Mouse (Mus musculus) left cerebral cortex, postnatal 4 days (tissue): ENCODE measurements around the gene Cd276. TPM values are rescaled to one million over a fixed set of nuclear protein-coding genes. Genes with fewer than 3 reads are reported as not detected.

Source experiments
- DNase-seq: peaks from one replicate; pipeline ENCODE4 v3.0.0-alpha.2; 2022
- intact Hi-C: fragments of 180-260 bp; cut with DNase I; formaldehyde crosslinking; loops from one replicate; pipeline ENCODE4 v1.15.1; 2025
- total RNA-seq, 2 experiments: library from RNA; stranded (reverse); gene quantifications; 2 replicates each; pipeline ENCODE4 v1.2.3; 2021

Cd276 gene
- total RNA-seq, 2 experiments from 2014 or later: 30.4 to 36.3 TPM

DNA sequence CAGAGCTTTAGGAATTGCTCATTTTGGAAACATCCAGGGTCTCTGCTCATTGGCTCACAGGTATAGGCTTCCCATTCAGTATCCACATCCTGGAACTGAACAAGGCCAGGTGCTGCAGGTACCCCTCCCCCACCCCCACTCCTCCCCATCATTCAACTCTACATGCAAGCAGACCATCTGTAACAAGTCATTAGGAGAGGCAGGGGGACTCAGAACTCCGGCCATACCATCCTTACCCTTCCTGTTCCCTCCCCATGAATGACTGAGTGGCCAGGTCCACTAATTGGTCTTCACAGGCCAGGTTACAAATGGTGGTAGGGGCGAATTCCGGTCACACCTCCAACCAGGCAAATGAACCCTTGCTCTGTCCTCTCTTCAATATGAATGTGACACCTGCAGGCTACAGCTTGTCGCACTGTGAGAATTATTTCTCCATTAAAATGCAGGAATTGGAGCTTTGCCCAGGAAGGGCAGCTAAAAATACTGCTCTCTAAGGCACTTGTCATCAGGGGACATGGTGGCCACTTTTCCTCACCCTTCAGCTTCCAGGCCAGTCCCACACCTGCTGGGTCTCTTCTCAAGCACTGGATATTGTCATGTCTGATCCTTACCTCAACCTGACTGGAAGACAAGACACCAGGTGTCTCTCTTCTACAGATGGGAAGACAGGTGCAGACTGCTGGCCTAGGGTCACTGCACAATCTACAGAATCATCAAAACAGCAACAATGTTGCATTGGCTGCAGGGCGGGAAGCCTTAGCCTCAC, 34.2 kb downstream of the Cd276 start:
- DNase-seq: no peak
- intact Hi-C loops: no loop called here

GRCm38 (mm10) chr9:58519953-58520352, 35.3 kb downstream of the Cd276 start:
- DNase-seq: no peak
- intact Hi-C loops: no loop called here

GRCm38 (mm10) chr9:58517866-58518750, 37.1 kb downstream of the Cd276 start:
- intact Hi-C loops: no loop called here

DNA sequence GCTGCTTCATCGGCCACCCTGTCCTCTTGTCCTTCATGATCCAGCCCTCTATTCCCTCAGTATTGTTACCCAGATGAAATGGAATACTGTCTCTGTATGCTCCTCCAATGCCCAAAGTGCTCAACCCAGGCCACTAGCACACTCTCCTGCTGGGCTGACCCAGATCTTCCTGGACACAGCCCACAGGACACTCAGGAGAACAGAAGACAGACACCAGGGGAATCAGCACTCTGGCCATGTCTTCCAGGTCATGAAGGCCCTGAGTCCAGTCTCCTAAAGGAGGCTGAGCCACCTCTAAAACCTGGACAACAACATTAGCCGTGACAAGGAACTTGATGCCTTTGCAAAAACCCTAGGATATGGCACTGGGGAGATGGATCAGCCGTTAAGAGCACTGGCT, 38.8 kb downstream of the Cd276 start:
- intact Hi-C loops: no loop called here
- no peak for DNase-seq

More at GRCm38 (mm10) chr9:58517866-58518750, 37.1 kb downstream of the Cd276 start:
- no peak for DNase-seq

DNA sequence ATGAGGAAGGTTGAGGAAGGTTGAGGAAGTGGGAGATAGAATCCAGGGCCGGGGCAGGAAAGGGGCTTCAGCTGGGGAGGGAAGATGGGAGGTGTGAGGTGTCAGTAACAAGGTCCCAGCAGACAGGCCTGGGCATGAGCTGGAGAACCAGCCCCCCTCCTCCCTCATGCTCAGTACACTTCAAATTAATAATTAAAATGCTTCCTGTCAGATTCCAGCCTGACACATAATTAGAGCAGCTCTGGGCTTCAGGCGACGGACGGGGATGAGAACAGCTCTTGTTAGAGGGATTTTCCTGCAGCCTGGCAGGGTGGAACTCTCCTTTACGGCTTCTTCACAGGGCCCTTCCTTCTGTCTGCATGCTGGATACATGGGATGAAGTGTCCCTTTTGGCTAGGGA, 41.5 kb downstream of the Cd276 start:
- no peak for DNase-seq
- intact Hi-C loops: no loop called here

DNA sequence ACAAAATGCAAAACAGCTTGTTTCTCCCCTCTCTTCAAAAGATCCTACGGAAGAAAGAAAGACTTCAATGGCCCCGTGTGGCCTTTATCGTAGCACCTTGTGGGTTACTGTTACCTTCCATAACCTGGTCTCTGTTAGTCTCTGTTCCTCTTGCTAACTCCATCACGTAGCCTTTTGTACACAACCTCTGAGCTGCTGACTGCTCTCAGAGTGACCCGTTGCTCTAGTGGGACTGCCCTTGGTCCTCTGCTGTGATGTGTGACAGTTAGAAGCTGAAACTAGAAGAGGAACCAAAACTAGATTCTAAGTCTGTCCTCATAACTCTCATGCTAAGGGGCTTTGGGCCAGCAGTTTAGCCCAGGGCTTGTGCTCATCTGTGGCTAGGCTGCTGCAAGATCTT, 44.8 kb downstream of the Cd276 start:
- no peak for DNase-seq
- intact Hi-C loops: no loop called here

- DNase-seq: no peak
- intact Hi-C loops: no loop called here
Observed at GRCm38 (mm10) chr9:58507216-58508005, 47.8 kb downstream of the Cd276 start.

DNA sequence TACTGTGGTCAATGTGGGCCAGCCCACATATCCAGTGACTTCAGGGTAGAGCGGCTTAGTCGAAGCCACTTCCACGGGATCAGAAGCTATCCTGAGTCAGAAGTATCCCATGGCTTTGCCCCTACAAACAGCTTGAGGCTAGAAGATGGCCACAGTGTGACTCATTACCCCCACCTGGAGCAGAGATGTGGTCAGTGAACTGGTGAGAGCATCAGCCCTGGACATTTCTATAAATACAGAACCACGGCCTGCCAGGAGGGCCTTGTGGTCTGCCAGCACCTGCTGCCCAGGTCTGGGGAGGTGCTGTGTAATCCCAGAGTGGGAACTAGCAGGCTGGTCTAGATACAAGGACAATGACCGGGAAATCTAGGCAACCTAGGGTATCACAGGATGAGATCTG, 54.3 kb downstream of the Cd276 start:
- no peak for DNase-seq
- intact Hi-C loops: no loop called here

DNA sequence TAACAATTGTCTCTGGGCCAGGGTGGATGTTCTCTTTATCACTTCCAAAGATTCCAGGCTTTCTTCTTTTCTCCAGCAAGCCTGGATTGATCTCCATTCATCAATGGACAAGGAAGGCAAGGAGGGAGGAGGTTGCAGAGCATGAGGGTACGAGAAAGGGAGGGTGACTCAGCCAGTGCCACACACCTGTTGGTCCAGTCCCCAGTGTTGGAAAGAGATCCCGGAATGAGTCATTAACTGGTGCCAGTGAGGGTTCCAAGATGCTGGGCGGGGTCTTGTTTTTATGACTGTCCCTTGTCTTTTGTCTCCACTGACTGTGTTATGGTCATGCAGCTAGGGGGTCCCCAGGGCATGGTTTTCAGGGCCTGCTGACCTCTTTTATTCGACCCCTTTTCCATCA, 57.3 kb downstream of the Cd276 start:
- DNase-seq: no peak
- intact Hi-C loops: no loop called here

- peak; percentile 53 for DNase-seq
- intact Hi-C loops: no loop called here
Observed at GRCm38 (mm10) chr9:58496470-58497182, 58.6 kb downstream of the Cd276 start.

DNA sequence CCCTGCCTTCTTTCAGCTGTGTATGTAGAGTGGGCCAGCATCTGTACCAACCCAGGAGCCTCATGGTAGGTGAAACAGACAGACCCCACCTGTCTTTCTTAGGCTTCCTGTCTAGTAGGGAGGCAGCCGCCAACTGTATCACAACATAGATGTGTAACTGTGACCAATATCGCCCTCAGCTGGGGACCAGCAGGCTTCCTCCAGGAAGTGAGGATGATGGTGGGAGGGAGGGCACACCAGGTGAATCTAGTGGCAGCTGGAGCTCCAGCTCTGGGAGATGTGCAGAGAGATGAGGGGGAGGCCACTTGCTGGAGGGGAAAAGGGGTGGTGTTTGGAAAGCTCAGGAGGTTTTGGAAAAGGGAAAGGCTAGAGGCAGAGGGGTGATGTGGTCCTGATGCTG, 60.2 kb downstream of the Cd276 start:
- no peak for DNase-seq
- intact Hi-C loops: no loop called here

GRCm38 (mm10) chr9:58490391-58490790, 64.8 kb downstream of the Cd276 start:
- DNase-seq: no peak
- intact Hi-C loops: no loop called here

- no peak for DNase-seq
- intact Hi-C loops: loop anchor here (10.0 kb wide), 1 partner anchor 145 kb away; no protein-coding TSS in a partner anchor
Observed at GRCm38 (mm10) chr9:58489865-58490165, 65.4 kb downstream of the Cd276 start.

DNA sequence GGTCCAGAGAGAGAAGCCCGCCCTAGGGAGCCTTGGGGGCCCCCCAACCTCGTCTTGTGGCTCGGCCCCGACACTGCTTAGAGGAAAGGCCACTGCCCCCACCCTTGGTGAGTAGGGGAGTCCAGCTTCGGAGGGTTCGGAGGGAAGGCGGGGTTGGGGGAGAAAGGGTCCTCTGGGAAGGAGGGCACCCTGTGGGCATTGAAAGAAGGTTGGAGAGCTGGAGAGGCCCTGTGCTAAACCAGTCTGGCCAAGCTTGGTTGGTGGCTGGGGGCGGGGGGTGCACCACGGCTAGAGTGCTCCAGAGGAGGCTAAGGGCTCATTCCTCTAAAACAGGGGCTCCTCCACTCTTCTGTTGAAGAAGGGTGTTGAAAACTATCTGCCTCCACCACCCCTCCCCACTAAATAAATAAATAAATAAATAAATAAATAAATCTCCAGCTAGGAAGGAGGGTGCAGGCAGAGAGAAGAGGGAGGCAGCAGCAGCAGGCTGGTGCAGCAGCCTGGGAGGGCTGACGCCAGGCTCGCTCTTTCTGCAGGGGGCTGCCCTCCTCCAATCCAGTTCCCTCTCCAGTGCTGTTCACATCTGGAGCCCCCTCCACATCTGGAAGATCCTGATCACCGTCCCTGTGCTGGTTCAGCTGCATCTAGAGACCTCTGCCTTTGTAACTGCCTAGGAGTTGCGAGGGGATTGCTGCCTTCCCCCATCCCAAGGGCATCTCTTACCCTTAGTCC, 65.9 kb downstream of the Cd276 start:
- intact Hi-C loops: loop anchor here (10.0 kb wide), 1 partner anchor 144 kb away; no protein-coding TSS in a partner anchor
- DNase-seq: no peak

- DNase-seq: peak; percentile 43
- intact Hi-C loops: loop anchor here (10.0 kb wide), 1 partner anchor 143 kb away; no protein-coding TSS in a partner anchor
Observed at GRCm38 (mm10) chr9:58487851-58488801, 67.1 kb downstream of the Cd276 start, which contains the start of gene Insyn1. Insyn1 (plus strand) TSS chr9:58488603.

DNA sequence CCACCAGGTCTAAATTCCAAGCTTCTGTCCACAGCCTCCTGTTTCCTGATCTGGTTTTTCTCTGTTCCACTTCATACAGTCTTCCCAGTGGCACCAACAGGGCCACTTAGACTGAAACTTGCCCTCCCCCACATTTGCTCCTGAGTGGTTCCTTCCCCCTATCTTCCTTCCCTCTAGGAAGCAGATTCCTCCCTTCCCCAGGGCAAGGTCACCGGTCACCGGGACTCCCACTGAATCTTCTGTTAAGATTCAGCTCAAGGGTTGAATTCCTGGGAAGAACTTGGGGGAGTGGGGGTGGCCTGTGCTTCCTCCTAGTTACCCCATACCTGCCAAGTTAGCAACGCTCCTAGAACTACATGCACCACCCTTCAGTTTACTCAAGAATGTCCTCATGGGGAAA, 68.2 kb downstream of the Cd276 start:
- intact Hi-C loops: loop anchor here (10.0 kb wide), 1 partner anchor 142 kb away; no protein-coding TSS in a partner anchor
- no peak for DNase-seq
